15 mouse cellular contexts compared by ENCODE assay signal in genomic region chr4:154934800-154935199, GRCm38 (mm10). TPM values are rescaled to one million over a fixed set of nuclear protein-coding genes. Genes with fewer than 3 reads are reported as not detected.
"Had no signal": no experiment of that assay in that cellular context is flagged by ENCODE, and none has a peak within 500 bp of the region (broad histone marks: within the 10 kb centered on the region; RNA-seq: fewer than 3 reads in every experiment).

No protein-coding gene starts in this region.

- DNase-seq: kidney, adult 2 months; kidney, postnatal 14 days; lung, postnatal 14 days; midbrain, embryonic 14.5 days; right cerebral cortex, postnatal 14 days; thymus, postnatal 25 days had no signal

- H3K4me3 ChIP-seq: kidney, embryonic 15.5 days; limb, embryonic 10.5 days; liver, embryonic 15.5 days; lung, embryonic 15.5 days; midbrain, embryonic 10.5 days; neural tube, embryonic 13.5 days had no signal

- H3K27me3 ChIP-seq: kidney, embryonic 15.5 days; liver, embryonic 15.5 days; lung, embryonic 15.5 days; neural tube, embryonic 13.5 days had no signal

- ATAC-seq: intestine, embryonic 16.5 days had no signal

- H3K4me2 ChIP-seq: kidney, embryonic 15.5 days; liver, embryonic 15.5 days; lung, embryonic 15.5 days; neural tube, embryonic 13.5 days had no signal

- H3K27ac ChIP-seq: kidney, embryonic 15.5 days; limb, embryonic 10.5 days; liver, embryonic 15.5 days; lung, embryonic 15.5 days; midbrain, embryonic 10.5 days; neural tube, embryonic 13.5 days; stomach, postnatal 0 days had no signal

- H3K4me1 ChIP-seq: limb, embryonic 10.5 days; lung, embryonic 15.5 days; neural tube, embryonic 13.5 days had no signal

- H3K36me3 ChIP-seq: kidney, embryonic 15.5 days; limb, embryonic 10.5 days; liver, embryonic 15.5 days; lung, embryonic 15.5 days; midbrain, embryonic 10.5 days; neural tube, embryonic 13.5 days had no signal

- H3K9ac ChIP-seq: kidney, embryonic 15.5 days; liver, embryonic 15.5 days; lung, embryonic 15.5 days; neural tube, embryonic 13.5 days had no signal

- H3K9me3 ChIP-seq: kidney, embryonic 15.5 days; limb, embryonic 10.5 days; liver, embryonic 15.5 days; lung, embryonic 15.5 days; midbrain, embryonic 10.5 days; neural tube, embryonic 13.5 days had no signal

RNA-seq across cellular contexts. Expression of gene Tnfrsf14, which starts 6.4 kb away (rescaled TPM):
- polyA plus RNA-seq: midbrain, embryonic 14.5 days had no signal

RNA-seq across cellular contexts. Expression of gene Hes5, which starts 25.9 kb away (rescaled TPM):
- total RNA-seq: monocyte, adult 5-6 weeks had no signal
- polyA plus RNA-seq: kidney, adult 2 months had no signal
